Mouse (Mus musculus) G1E (cell line): ENCODE data around the gene Lrrc4b.

Experiments used
- CTCF ChIP-seq: IDR thresholded peaks from 2 replicates; pipeline ENCODE4 v1.5.1; 2012; ENCODE audit warnings: low read depth, low read length, inconsistent platforms, mixed read lengths
- GATA1 ChIP-seq: IDR thresholded peaks from 2 replicates; pipeline ENCODE4 v1.6.1; 2012; ENCODE audit warnings: borderline replicate concordance, low read length, inconsistent platforms, mixed read lengths
- POLR2AphosphoS5 ChIP-seq: IDR thresholded peaks from 2 replicates; pipeline ENCODE4 v1.6.1; 2012; ENCODE audit warnings: low read depth, low read length, inconsistent platforms; ENCODE audit not compliant: insufficient replicate concordance

DNA sequence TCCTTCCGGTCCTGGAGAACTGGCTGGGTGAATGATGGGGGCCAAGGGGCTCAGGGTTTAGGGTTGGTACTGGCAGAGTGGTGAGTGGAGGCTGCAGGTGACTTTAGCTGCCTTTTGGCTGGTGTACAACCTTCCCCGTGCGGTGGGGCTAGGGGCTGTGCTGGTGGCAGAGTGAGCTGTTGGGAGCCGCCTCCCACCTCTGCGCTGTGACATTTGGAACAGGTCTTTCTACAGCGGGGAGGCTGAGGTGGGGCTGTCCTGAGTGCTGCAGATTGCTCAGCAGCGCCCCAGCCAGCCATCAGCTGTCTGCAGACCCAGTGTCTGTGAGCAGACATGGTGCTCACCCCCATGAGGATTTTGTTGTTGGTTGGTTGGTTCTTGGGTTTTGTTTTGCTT, 16.7 kb downstream of the Lrrc4b start:
- no peak for TF ChIP-seq CTCF
- TF ChIP-seq GATA1 = no peak
- no peak for TF ChIP-seq POLR2AphosphoS5
